In genomic region chr19:45228781-45229180, GRCm38 (mm10) we compare ENCODE assay signal across 21 mouse cellular contexts. TPM values are rescaled to one million over a fixed set of nuclear protein-coding genes. Genes with fewer than 3 reads are reported as not detected.
DNase-seq lines count a peak whose midpoint lies in the region; ATAC-seq and TF ChIP-seq lines count a peak whose summit lies in the region.
"Had no signal": no experiment of that assay in that cellular context is flagged by ENCODE, and none has a peak within 500 bp of the region (broad histone marks: within the 10 kb centered on the region; RNA-seq: fewer than 3 reads in every experiment).

No protein-coding gene starts in this region.

- 9% methylated on average over 4 of the region's 4 CpGs for WGBS in midbrain, embryonic 11.5 days
- 2% methylated on average over 4 of the region's 4 CpGs for WGBS in midbrain, embryonic 15.5 days
- 2% methylated on average over 4 of the region's 4 CpGs for WGBS in limb, embryonic 14.5 days
- 16% methylated on average over 4 of the region's 4 CpGs for WGBS in neural tube, embryonic 15.5 days
- 4% methylated on average over 4 of the region's 4 CpGs for WGBS in kidney, embryonic 15.5 days

- H3K27me3 ChIP-seq in midbrain, embryonic 11.5 days (ENCODE audit: control insufficient read depth, insufficient read depth, low read length) = peaks cover 97% of the 10 kb centered on the region
- peaks cover 85% of the 10 kb centered on the region for H3K27me3 ChIP-seq in midbrain, embryonic 15.5 days (replicated peaks)
- H3K27me3 ChIP-seq in limb, embryonic 14.5 days (ENCODE audit: control insufficient read depth, insufficient read depth, low read length) = peaks cover 97% of the 10 kb centered on the region
- peaks cover 48% of the 10 kb centered on the region for H3K27me3 ChIP-seq in neural tube, embryonic 15.5 days (replicated peaks)
- H3K27me3 ChIP-seq in kidney, embryonic 15.5 days = peaks cover 100% of the 10 kb centered on the region

- no peak overlapping the region for H3K27ac ChIP-seq in midbrain, embryonic 11.5 days (ENCODE audit: low read depth, low read length)
- H3K27ac ChIP-seq in midbrain, embryonic 15.5 days = no peak overlapping the region
- H3K27ac ChIP-seq in limb, embryonic 14.5 days (replicated peaks; ENCODE audit: low read depth, low read length) = no peak overlapping the region
- peak overlapping the region; percentile 48; the same call in 1 of the 2 replicates for H3K27ac ChIP-seq in neural tube, embryonic 15.5 days (replicated peaks)
- no peak overlapping the region for H3K27ac ChIP-seq in kidney, embryonic 15.5 days
- H3K27ac ChIP-seq: embryonic facial prominence, embryonic 13.5 days had no signal

- no peaks in the 10 kb centered on the region for H3K36me3 ChIP-seq in midbrain, embryonic 11.5 days (ENCODE audit: control insufficient read depth, insufficient read depth, low read length)
- H3K36me3 ChIP-seq in midbrain, embryonic 15.5 days (replicated peaks) = no peaks in the 10 kb centered on the region
- H3K36me3 ChIP-seq in limb, embryonic 14.5 days (ENCODE audit: control insufficient read depth, insufficient read depth, low read length) = no peaks in the 10 kb centered on the region
- H3K36me3 ChIP-seq in neural tube, embryonic 15.5 days = no peaks in the 10 kb centered on the region
- no peaks in the 10 kb centered on the region for H3K36me3 ChIP-seq in kidney, embryonic 15.5 days
- H3K36me3 ChIP-seq: embryonic facial prominence, embryonic 13.5 days had no signal

- peak; percentile 19 for DNase-seq in embryo, embryonic 10.5 days (ENCODE audit: low spot score)
- DNase-seq in embryo, embryonic 11 days = no peak
- peak; percentile 91 for DNase-seq in midbrain, embryonic 11.5 days (ENCODE audit: low spot score, missing footprints)
- DNase-seq in limb, embryonic 14.5 days (ENCODE audit: low spot score) = no peak
- no peak for DNase-seq in layer of hippocampus, adult 9-10 months (ENCODE audit: low spot score)
- DNase-seq: adrenal gland, adult 8-10 months; cerebellum, adult 8-10 months; layer of hippocampus, adult 9-11 months; liver, postnatal 0 days; lung, postnatal 14 days; right cerebral cortex, postnatal 25 days; thymus, adult 18-20 months had no signal

- H3K9ac ChIP-seq in midbrain, embryonic 11.5 days (ENCODE audit: low read length) = no peak overlapping the region
- no peak overlapping the region for H3K9ac ChIP-seq in midbrain, embryonic 15.5 days
- no peak overlapping the region for H3K9ac ChIP-seq in limb, embryonic 14.5 days (ENCODE audit: low read depth, low read length, severe bottlenecking)
- H3K9ac ChIP-seq in neural tube, embryonic 15.5 days (replicated peaks) = 0 out of 2 replicates have a peak overlapping the region, but pooled peaks have one; percentile 0
- H3K9ac ChIP-seq in kidney, embryonic 15.5 days = no peak overlapping the region
- H3K9ac ChIP-seq: embryonic facial prominence, embryonic 13.5 days; liver, postnatal 0 days had no signal

- ATAC-seq in midbrain, embryonic 11.5 days (ENCODE audit: low FRiP score) = no peak
- no peak for ATAC-seq in midbrain, embryonic 15.5 days (replicated peaks)
- no peak for ATAC-seq in limb, embryonic 14.5 days (ENCODE audit: low FRiP score, low read depth)
- no peak for ATAC-seq in neural tube, embryonic 15.5 days (ENCODE audit: low FRiP score)
- ATAC-seq in kidney, embryonic 15.5 days (replicated peaks; ENCODE audit: low FRiP score) = no peak
- ATAC-seq: liver, postnatal 0 days; Patski had no signal

- no peaks in the 10 kb centered on the region for H3K9me3 ChIP-seq in midbrain, embryonic 11.5 days (ENCODE audit: control insufficient read depth, low read length)
- H3K9me3 ChIP-seq in midbrain, embryonic 15.5 days = no peaks in the 10 kb centered on the region
- no peaks in the 10 kb centered on the region for H3K9me3 ChIP-seq in limb, embryonic 14.5 days (ENCODE audit: control insufficient read depth, low read length)
- H3K9me3 ChIP-seq in neural tube, embryonic 15.5 days (replicated peaks) = no peaks in the 10 kb centered on the region
- no peaks in the 10 kb centered on the region for H3K9me3 ChIP-seq in kidney, embryonic 15.5 days (replicated peaks)
- H3K9me3 ChIP-seq: embryonic facial prominence, embryonic 13.5 days had no signal

- no peak for TF ChIP-seq POLR2A in limb, embryonic 14.5 days (IDR thresholded peaks at IDR 0.05; ENCODE audit: borderline replicate concordance, extremely low read depth, insufficient read depth, insufficient read length)

- no peak overlapping the region for H3K4me3 ChIP-seq in midbrain, embryonic 11.5 days (ENCODE audit: low read depth, low read length)
- no peak overlapping the region for H3K4me3 ChIP-seq in midbrain, embryonic 15.5 days
- no peak overlapping the region for H3K4me3 ChIP-seq in limb, embryonic 14.5 days (replicated peaks; ENCODE audit: low read length)
- peak overlapping the region; percentile 57; the same call in 1 of the 2 replicates for H3K4me3 ChIP-seq in neural tube, embryonic 15.5 days (replicated peaks)
- no peak overlapping the region for H3K4me3 ChIP-seq in kidney, embryonic 15.5 days (replicated peaks)

- no peak overlapping the region for H3K4me2 ChIP-seq in midbrain, embryonic 11.5 days
- no peak overlapping the region for H3K4me2 ChIP-seq in midbrain, embryonic 15.5 days
- 0 out of 2 replicates have a peak overlapping the region, but pooled peaks have one; percentile 10 for H3K4me2 ChIP-seq in limb, embryonic 14.5 days (replicated peaks; ENCODE audit: low read depth, low read length, severe bottlenecking)
- H3K4me2 ChIP-seq in neural tube, embryonic 15.5 days = peak overlapping the region; percentile 66
- no peak overlapping the region for H3K4me2 ChIP-seq in kidney, embryonic 15.5 days

- H3K4me1 ChIP-seq in midbrain, embryonic 11.5 days (ENCODE audit: control insufficient read depth, insufficient read depth, low read length) = peaks cover 16% of the 10 kb centered on the region
- peaks cover 19% of the 10 kb centered on the region for H3K4me1 ChIP-seq in midbrain, embryonic 15.5 days
- H3K4me1 ChIP-seq in limb, embryonic 14.5 days (ENCODE audit: control insufficient read depth, insufficient read depth, low read length) = peaks cover 9% of the 10 kb centered on the region; the same call in 1 of the 2 replicates
- H3K4me1 ChIP-seq in neural tube, embryonic 15.5 days = peaks cover 83% of the 10 kb centered on the region
- H3K4me1 ChIP-seq in kidney, embryonic 15.5 days = peaks cover 56% of the 10 kb centered on the region

RNA-seq across cellular contexts. Expression of gene Lbx1, which starts 6.8 kb away (rescaled TPM):
- not detected in 2 replicates for polyA plus RNA-seq in midbrain, embryonic 11.5 days (2014; fragmentation: Nextera tagmentation; extraction: Ambion mirVana)
- polyA plus RNA-seq in midbrain, embryonic 15.5 days (2015; fragmentation: Nextera tagmentation; extraction: Ambion mirVana) = 0.06 and 0.09 TPM in 2 replicates
- 2.7 and 3.9 TPM in 2 replicates for polyA plus RNA-seq in limb, embryonic 14.5 days (2012; rRNA removed)
- 1.4 and 2.2 TPM in 2 replicates for polyA plus RNA-seq in limb, embryonic 14.5 days (2014; fragmentation: Nextera tagmentation; extraction: Ambion mirVana)
- 10.9 and 16.9 TPM in 2 replicates for polyA plus RNA-seq in neural tube, embryonic 15.5 days (2015; fragmentation: Nextera tagmentation; extraction: Ambion mirVana)
- 0.06 and 0.14 TPM in 2 replicates for polyA plus RNA-seq in kidney, embryonic 15.5 days (2015; fragmentation: Nextera tagmentation; extraction: Ambion mirVana)
- polyA plus RNA-seq: heart, embryonic 14.5 days; liver, adult 2 months; liver, postnatal 0 days; Patski; spleen, adult 2 months; stomach, embryonic 14.5 days had no signal

Comparison
In these comparisons a context has a peak if more than half of its experiments do, and no peak if none do; other contexts are left out.
1. DNase-seq: peak in embryo, embryonic 10.5 days (single experiment) and midbrain, embryonic 11.5 days (single experiment); none in embryo, embryonic 11 days (single experiment), limb, embryonic 14.5 days (single experiment) and layer of hippocampus, adult 9-10 months (single experiment).
2. H3K4me2 ChIP-seq: peak in limb, embryonic 14.5 days (single experiment) and neural tube, embryonic 15.5 days (single experiment); none in midbrain, embryonic 11.5 days (single experiment), midbrain, embryonic 15.5 days (single experiment) and kidney, embryonic 15.5 days (single experiment).